Mouse (Mus musculus): ENCODE measurements around the gene Nln.

Gene Nln

GRCm38 (mm10) chr13:104015246-104016105 is 93.9 kb downstream of the Nln start:
- no peak for DNase-seq (ENCODE audit: low spot score)

- DNase-seq (ENCODE audit: low spot score): no peak
Measured at GRCm38 (mm10) chr13:104014038-104014437, 95.4 kb downstream of the Nln start.

- DNase-seq (ENCODE audit: low spot score): no peak
Measured at GRCm38 (mm10) chr13:104013380-104013779, 96.0 kb downstream of the Nln start.

GRCm38 (mm10) chr13:104012214-104012833 is 97.1 kb downstream of the Nln start:
- no peak for DNase-seq (ENCODE audit: low spot score)

GRCm38 (mm10) chr13:104011289-104011688 is 98.1 kb downstream of the Nln start:
- DNase-seq (ENCODE audit: low spot score): no peak

GRCm38 (mm10) chr13:104005231-104005845 is 104.1 kb downstream of the Nln start:
- no peak for DNase-seq (ENCODE audit: low spot score)

- DNase-seq (ENCODE audit: low spot score): no peak
Measured at GRCm38 (mm10) chr13:103994085-103994455, 115.3 kb downstream of the Nln start.

GRCm38 (mm10) chr13:103993142-103994084 is 116.0 kb downstream of the Nln start:
- DNase-seq (ENCODE audit: low spot score): no peak

GRCm38 (mm10) chr13:103986660-103987059 is 122.8 kb downstream of the Nln start:
- no peak for DNase-seq (ENCODE audit: low spot score)

- no peak for DNase-seq (ENCODE audit: low spot score)
Measured at GRCm38 (mm10) chr13:103985510-103986278, 123.7 kb downstream of the Nln start.

- no peak for DNase-seq (ENCODE audit: low spot score)
Measured at GRCm38 (mm10) chr13:103982376-103982775, 127.0 kb downstream of the Nln start.

- no peak for DNase-seq (ENCODE audit: low spot score)
Measured at GRCm38 (mm10) chr13:103980414-103980813, 129.0 kb downstream of the Nln start.

GRCm38 (mm10) chr13:103978286-103978866 is 131.0 kb downstream of the Nln start:
- DNase-seq (ENCODE audit: low spot score): no peak

- no peak for DNase-seq (ENCODE audit: low spot score)
Measured at GRCm38 (mm10) chr13:103977844-103978243, 131.6 kb downstream of the Nln start.

- DNase-seq (ENCODE audit: low spot score): no peak
Measured at GRCm38 (mm10) chr13:103976181-103976724, 133.2 kb downstream of the Nln start.

GRCm38 (mm10) chr13:103975101-103975500 is 134.3 kb downstream of the Nln start:
- DNase-seq (ENCODE audit: low spot score): no peak

GRCm38 (mm10) chr13:103973977-103974376 is 135.4 kb downstream of the Nln start:
- no peak for DNase-seq (ENCODE audit: low spot score)
